Mouse (Mus musculus): ENCODE results near the gene Crygc.

Crygc gene

GRCm38 (mm10) chr1:65046401-65047109, 26.9 kb downstream of the Crygc start:
- no peaks in the 10 kb centered on the region for H3K36me3 ChIP-seq (ENCODE audit: insufficient read depth, low read length)
- TF ChIP-seq NANOG (IDR thresholded peaks at IDR 0.05; ENCODE audit: borderline replicate concordance, low read length) = no peak
- peak; percentile 90 for TF ChIP-seq CTCF (conservative IDR thresholded peaks at IDR 0.05; ENCODE audit: low read length)
- H3K4me1 ChIP-seq (replicated peaks; ENCODE audit: low read depth, low read length) = peaks cover 15% of the 10 kb centered on the region
- no peaks in the 10 kb centered on the region for H3K9me3 ChIP-seq (ENCODE audit: low read length)
- peaks cover 12% of the 10 kb centered on the region for H3K27me3 ChIP-seq (ENCODE audit: insufficient read depth, low read length)
- no peak overlapping the region for H3K4me3 ChIP-seq (replicated peaks; ENCODE audit: low read length)

GRCm38 (mm10) chr1:65043433-65043832, 30.1 kb downstream of the Crygc start:
- Histone ChIP-seq H3K4me3 (replicated peaks; ENCODE audit: low read length) (no peak overlapping the region), H3K9me3 (ENCODE audit: low read length) (no peaks in the 10 kb centered on the region; the same call in 1 of the 2 replicates), H3K4me1 (replicated peaks; ENCODE audit: low read depth, low read length) (peaks cover 28% of the 10 kb centered on the region), H3K36me3 (ENCODE audit: insufficient read depth, low read length) (no peaks in the 10 kb centered on the region), H3K27me3 (ENCODE audit: insufficient read depth, low read length) (no peaks in the 10 kb centered on the region; the same call in 1 of the 2 replicates)
- no peak for TF ChIP-seq CTCF (conservative IDR thresholded peaks at IDR 0.05; ENCODE audit: low read length)
- no peak for TF ChIP-seq NANOG (IDR thresholded peaks at IDR 0.05; ENCODE audit: borderline replicate concordance, low read length)
- no peak for TF ChIP-seq POU5F1 (IDR thresholded peaks at IDR 0.05; ENCODE audit: borderline replicate concordance, low read length)

DNA sequence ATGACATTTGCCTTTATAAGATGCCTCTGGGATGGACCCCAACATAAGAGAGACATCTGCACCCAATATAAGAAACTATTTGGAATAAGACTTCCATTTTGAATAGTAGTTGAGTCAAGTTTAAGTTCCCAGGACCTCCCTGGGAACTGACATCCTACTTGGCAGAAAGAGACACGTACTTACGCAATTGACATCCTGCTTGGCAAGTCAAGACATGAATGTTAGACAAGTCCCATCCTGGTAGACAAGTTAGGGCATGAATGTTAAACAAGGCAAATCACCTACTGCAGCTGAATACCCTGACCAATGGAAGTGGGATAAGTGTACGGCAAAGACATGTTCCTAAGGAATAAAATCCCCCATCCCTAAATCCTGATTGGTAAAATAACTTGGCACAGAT, 31.7 kb downstream of the Crygc start:
- Histone ChIP-seq H3K27me3 (ENCODE audit: insufficient read depth, low read length) (no peaks in the 10 kb centered on the region), H3K9me3 (ENCODE audit: low read length) (peaks cover 5% of the 10 kb centered on the region; the same call in 1 of the 2 replicates), H3K36me3 (ENCODE audit: insufficient read depth, low read length) (no peaks in the 10 kb centered on the region), H3K4me1 (replicated peaks; ENCODE audit: low read depth, low read length) (peaks cover 40% of the 10 kb centered on the region), H3K4me3 (replicated peaks; ENCODE audit: low read length) (no peak overlapping the region)
- TF ChIP-seq POU5F1 (IDR thresholded peaks at IDR 0.05; ENCODE audit: borderline replicate concordance, low read length) = no peak
- TF ChIP-seq NANOG (IDR thresholded peaks at IDR 0.05; ENCODE audit: borderline replicate concordance, low read length) = no peak
- TF ChIP-seq CTCF (conservative IDR thresholded peaks at IDR 0.05; ENCODE audit: low read length) = no peak

DNA sequence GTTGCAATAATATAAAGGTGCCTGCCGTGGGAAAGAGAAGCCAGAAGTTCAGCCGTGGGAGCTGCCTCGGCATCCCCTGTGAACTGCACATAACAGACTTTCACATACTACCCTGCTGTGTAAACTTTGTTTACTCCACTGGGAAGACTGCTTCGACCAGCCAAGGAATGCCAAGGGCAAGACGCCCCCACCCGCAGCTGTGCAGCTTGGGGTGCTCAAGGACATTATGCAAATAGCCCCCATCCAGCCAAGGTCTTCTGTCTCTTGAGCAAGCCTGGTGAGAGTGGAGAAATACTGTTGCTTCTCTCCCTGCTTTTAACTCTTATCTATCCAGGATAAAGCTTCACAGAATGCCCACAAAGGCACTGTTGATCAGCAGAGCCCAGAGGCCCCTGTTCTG, 32.7 kb downstream of the Crygc start:
- Histone ChIP-seq H3K36me3 (ENCODE audit: insufficient read depth, low read length) (no peaks in the 10 kb centered on the region), H3K4me3 (replicated peaks; ENCODE audit: low read length) (no peak overlapping the region), H3K4me1 (replicated peaks; ENCODE audit: low read depth, low read length) (peaks cover 40% of the 10 kb centered on the region), H3K27me3 (ENCODE audit: insufficient read depth, low read length) (no peaks in the 10 kb centered on the region), H3K9me3 (ENCODE audit: low read length) (peaks cover 5% of the 10 kb centered on the region; the same call in 1 of the 2 replicates)
- TF ChIP-seq NANOG (IDR thresholded peaks at IDR 0.05; ENCODE audit: borderline replicate concordance, low read length) (peak; percentile 59; the same call in 1 of the 2 replicates), POU5F1 (IDR thresholded peaks at IDR 0.05; ENCODE audit: borderline replicate concordance, low read length) (peak; percentile 85), CTCF (conservative IDR thresholded peaks at IDR 0.05; ENCODE audit: low read length) (no peak)

GRCm38 (mm10) chr1:65039679-65040078, 33.8 kb downstream of the Crygc start:
- Histone ChIP-seq H3K4me3 (replicated peaks; ENCODE audit: low read length) (no peak overlapping the region), H3K9me3 (ENCODE audit: low read length) (peaks cover 5% of the 10 kb centered on the region; the same call in 1 of the 2 replicates), H3K4me1 (replicated peaks; ENCODE audit: low read depth, low read length) (peaks cover 40% of the 10 kb centered on the region), H3K36me3 (ENCODE audit: insufficient read depth, low read length) (no peaks in the 10 kb centered on the region), H3K27me3 (ENCODE audit: insufficient read depth, low read length) (no peaks in the 10 kb centered on the region)
- no peak for TF ChIP-seq NANOG (IDR thresholded peaks at IDR 0.05; ENCODE audit: borderline replicate concordance, low read length)
- no peak for TF ChIP-seq POU5F1 (IDR thresholded peaks at IDR 0.05; ENCODE audit: borderline replicate concordance, low read length)
- TF ChIP-seq CTCF (conservative IDR thresholded peaks at IDR 0.05; ENCODE audit: low read length) = no peak

GRCm38 (mm10) chr1:65037542-65037941, 35.9 kb downstream of the Crygc start:
- no peak overlapping the region for H3K4me3 ChIP-seq (replicated peaks; ENCODE audit: low read length)
- TF ChIP-seq POU5F1 (IDR thresholded peaks at IDR 0.05; ENCODE audit: borderline replicate concordance, low read length) (no peak), NANOG (IDR thresholded peaks at IDR 0.05; ENCODE audit: borderline replicate concordance, low read length) (peak; percentile 82)

DNA sequence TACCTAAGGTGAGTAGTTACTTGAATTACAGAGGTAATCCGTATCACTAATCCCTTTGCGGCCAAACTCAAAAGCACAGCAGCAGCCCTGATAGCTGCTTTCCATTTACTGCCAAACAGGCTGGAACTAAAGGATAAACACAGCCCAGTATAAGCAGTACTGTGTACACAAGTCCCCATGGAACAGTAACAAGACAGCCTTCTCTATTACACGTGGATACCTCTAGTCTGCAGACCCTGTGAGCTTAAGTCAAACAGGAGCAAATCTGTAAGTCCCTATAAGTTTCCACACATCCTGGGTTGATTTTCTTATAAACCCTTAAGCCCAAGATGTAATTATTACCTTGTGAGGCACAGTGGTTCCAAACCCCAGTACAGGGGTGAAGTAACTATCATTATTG, 38.0 kb downstream of the Crygc start:
- Histone ChIP-seq H3K4me1 (replicated peaks; ENCODE audit: low read depth, low read length) (peaks cover 31% of the 10 kb centered on the region), H3K27me3 (ENCODE audit: insufficient read depth, low read length) (no peaks in the 10 kb centered on the region), H3K4me3 (replicated peaks; ENCODE audit: low read length) (no peak overlapping the region), H3K36me3 (ENCODE audit: insufficient read depth, low read length) (no peaks in the 10 kb centered on the region), H3K9me3 (ENCODE audit: low read length) (peaks cover 5% of the 10 kb centered on the region; the same call in 1 of the 2 replicates)
- TF ChIP-seq POU5F1 (IDR thresholded peaks at IDR 0.05; ENCODE audit: borderline replicate concordance, low read length) (no peak), CTCF (conservative IDR thresholded peaks at IDR 0.05; ENCODE audit: low read length) (no peak), NANOG (IDR thresholded peaks at IDR 0.05; ENCODE audit: borderline replicate concordance, low read length) (no peak)

More at GRCm38 (mm10) chr1:65037542-65037941, 35.9 kb downstream of the Crygc start:
- no peaks in the 10 kb centered on the region for H3K27me3 ChIP-seq (ENCODE audit: insufficient read depth, low read length)
- no peaks in the 10 kb centered on the region for H3K36me3 ChIP-seq (ENCODE audit: insufficient read depth, low read length)
- peaks cover 40% of the 10 kb centered on the region for H3K4me1 ChIP-seq (replicated peaks; ENCODE audit: low read depth, low read length)
- H3K9me3 ChIP-seq (ENCODE audit: low read length) = peaks cover 5% of the 10 kb centered on the region; the same call in 1 of the 2 replicates

DNA sequence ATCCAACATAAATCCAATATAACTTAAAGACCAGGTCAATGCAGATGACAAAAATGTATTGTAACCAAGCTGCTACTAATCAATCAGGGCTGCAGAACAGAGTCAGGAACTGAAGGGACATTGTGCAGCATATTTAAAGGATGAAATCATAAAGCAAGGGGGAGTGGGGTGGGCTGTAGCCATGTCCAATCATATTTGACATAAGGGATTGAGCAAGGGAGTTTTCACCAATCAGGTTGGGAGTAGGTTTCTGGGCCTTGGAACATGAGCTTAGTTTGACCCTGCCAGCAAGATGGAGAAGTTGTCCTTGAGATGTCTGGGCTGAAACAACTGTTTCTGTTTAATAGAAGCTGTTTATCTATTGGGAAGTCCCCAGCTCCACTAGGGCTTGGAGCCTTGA, 40.8 kb downstream of the Crygc start, which contains the start of gene Akr1cl:
Gene Akr1cl (minus strand): TSS at position 119 of the 400 bp plus-strand sequence.
- Histone ChIP-seq H3K4me1 (replicated peaks; ENCODE audit: low read depth, low read length) (peaks cover 4% of the 10 kb centered on the region), H3K27me3 (ENCODE audit: insufficient read depth, low read length) (no peaks in the 10 kb centered on the region), H3K4me3 (replicated peaks; ENCODE audit: low read length) (no peak within 1 kb of the TSS), H3K36me3 (ENCODE audit: insufficient read depth, low read length) (no peaks in the 10 kb centered on the region), H3K9me3 (ENCODE audit: low read length) (no peaks in the 10 kb centered on the region)
- TF ChIP-seq POU5F1 (IDR thresholded peaks at IDR 0.05; ENCODE audit: borderline replicate concordance, low read length) (no peak), NANOG (IDR thresholded peaks at IDR 0.05; ENCODE audit: borderline replicate concordance, low read length) (no peak), CTCF (conservative IDR thresholded peaks at IDR 0.05; ENCODE audit: low read length) (no peak)
